24 mouse cellular contexts compared by ENCODE assay signal in genomic region chr4:140862036-140862650, GRCm38 (mm10). TPM values are rescaled to one million over a fixed set of nuclear protein-coding genes. Genes with fewer than 3 reads are reported as not detected.
A peak's percentile ranks its signal among the peaks of the same experiment; 100 is the strongest.
DNase-seq lines count a peak whose midpoint lies in the region; ATAC-seq and TF ChIP-seq lines count a peak whose summit lies in the region.
"Had no signal": no experiment of that assay in that cellular context is flagged by ENCODE, and none has a peak within 500 bp of the region (broad histone marks: within the 10 kb centered on the region; RNA-seq: fewer than 3 reads in every experiment).

No protein-coding gene starts in this region.

- no peak overlapping the region for H3K4me2 ChIP-seq in liver, embryonic 14.5 days (ENCODE audit: low read depth)
- H3K4me2 ChIP-seq: hindbrain, embryonic 15.5 days; limb, embryonic 12.5 days; midbrain, embryonic 15.5 days had no signal

- TF ChIP-seq EP300 in liver, embryonic 14.5 days (IDR thresholded peaks at IDR 0.05; ENCODE audit: low read depth), result no peak

- H3K4me3 ChIP-seq in liver, embryonic 14.5 days (ENCODE audit: insufficient read depth in 1 of 2, low read depth in 2 of 2, low read length in 2 of 2), result no peak overlapping the region
- H3K4me3 ChIP-seq: forebrain, embryonic 10.5 days; hindbrain, embryonic 15.5 days; left cerebral cortex, adult 2 months; limb, embryonic 12.5 days; megakaryocyte, embryonic 14.5 days; midbrain, embryonic 15.5 days had no signal

- no peak for ATAC-seq in liver, embryonic 14.5 days (ENCODE audit: insufficient read depth)
- ATAC-seq: midbrain, embryonic 15.5 days had no signal

- peak; percentile 16 for DNase-seq in ovary, postnatal 36 days (ENCODE audit: low spot score)
- DNase-seq in ovary, adult 18-20 months (ENCODE audit: low spot score), result no peak
- DNase-seq in adrenal gland, adult 2 months, result peak; percentile 72
- peak; percentile 65 to 72 for DNase-seq in adrenal gland, postnatal 36 days
- DNase-seq in liver, embryonic 14.5 days (ENCODE audit: low read depth in 3 of 3, low spot score in 3 of 3), result no peak
- DNase-seq in spleen, adult 12 weeks (ENCODE audit: low spot score), result no peak
- no peak for DNase-seq in spleen, postnatal 14 days (ENCODE audit: low spot score in 2 of 2)
- no peak for DNase-seq in heart, adult 11 months
- DNase-seq: cerebellum, adult 2 months; gastrocnemius, postnatal 25 days; heart, postnatal 10 days; kidney, adult 18-20 months; kidney, postnatal 14 days; lung, postnatal 10 days had no signal

- H3K27me3 ChIP-seq in liver, embryonic 14.5 days (ENCODE audit: control insufficient read depth, insufficient read depth, low read length), result no peaks in the 10 kb centered on the region
- H3K27me3 ChIP-seq: hindbrain, embryonic 15.5 days; midbrain, embryonic 15.5 days had no signal

- WGBS in liver, embryonic 14.5 days (ENCODE audit: insufficient replicate concordance), result 69% methylated on average over 11 of the region's 11 CpGs

- H3K36me3 ChIP-seq in liver, embryonic 14.5 days (replicated peaks; ENCODE audit: control insufficient read depth, insufficient read depth, low read depth), result no peaks in the 10 kb centered on the region
- H3K36me3 ChIP-seq: forebrain, embryonic 10.5 days; hindbrain, embryonic 15.5 days; limb, embryonic 12.5 days; midbrain, embryonic 15.5 days had no signal

- no peaks in the 10 kb centered on the region for H3K9me3 ChIP-seq in liver, embryonic 14.5 days (ENCODE audit: control insufficient read depth, low read length)
- H3K9me3 ChIP-seq: forebrain, embryonic 10.5 days; hindbrain, embryonic 15.5 days; limb, embryonic 12.5 days; midbrain, embryonic 15.5 days had no signal

- TF ChIP-seq CTCF in liver, embryonic 14.5 days (IDR thresholded peaks at IDR 0.05; ENCODE audit: low read depth), result no peak

- peaks cover 39 to 46% of the 10 kb centered on the region in 2 experiments for H3K4me1 ChIP-seq in liver, embryonic 14.5 days (replicated peaks; ENCODE audit: control insufficient read depth in 2 of 2, insufficient read depth in 2 of 2, low read length in 1 of 2)
- H3K4me1 ChIP-seq: hindbrain, embryonic 15.5 days; limb, embryonic 12.5 days; midbrain, embryonic 15.5 days had no signal

- H3K27ac ChIP-seq in liver, embryonic 14.5 days, result peak overlapping the region; percentile 50
- H3K27ac ChIP-seq: forebrain, embryonic 10.5 days; hindbrain, embryonic 15.5 days; left cerebral cortex, adult 2 months; limb, embryonic 12.5 days; midbrain, embryonic 15.5 days had no signal

- H3K9ac ChIP-seq in liver, embryonic 14.5 days (replicated peaks), result 0 out of 2 replicates have a peak overlapping the region, but pooled peaks have one; percentile 28
- H3K9ac ChIP-seq: hindbrain, embryonic 15.5 days; limb, embryonic 12.5 days; midbrain, embryonic 15.5 days had no signal

RNA-seq across cellular contexts. Expression of gene Padi1, which starts 16.6 kb away (rescaled TPM):
- total RNA-seq in adrenal gland, adult 2 months (2021), result not detected
- not detected in 2 replicates for polyA plus RNA-seq in adrenal gland, adult 2 months (2012; rRNA removed)
- not detected for total RNA-seq in adrenal gland, postnatal 36 days (2021)
- polyA plus RNA-seq in liver, embryonic 14.5 days (2012; rRNA removed), result 0.01 and 0.02 TPM in 2 replicates
- 0.06 TPM in 1 of 2 replicates, not detected in the other for polyA plus RNA-seq in liver, embryonic 14.5 days (2014; fragmentation: Nextera tagmentation; extraction: Ambion mirVana)
- total RNA-seq: heart, postnatal 10 days had no signal
- polyA plus RNA-seq: small intestine, adult 2 months had no signal

RNA-seq across cellular contexts. Expression of gene Padi2, which starts 44.0 kb away (rescaled TPM):
- total RNA-seq in adrenal gland, adult 2 months (2021), result 10 to 100 TPM in 1 of 2 experiments, 1 to 10 TPM in 1; 1.7 to 13.8 TPM
- 7.7 and 10.5 TPM in 2 replicates for polyA plus RNA-seq in adrenal gland, adult 2 months (2012; rRNA removed)
- 10 to 100 TPM in 1 of 2 experiments, under 1 TPM in 1; 0.76 to 10.4 TPM for total RNA-seq in adrenal gland, postnatal 36 days (2021)
- 0.87 and 1.0 TPM in 2 replicates for polyA plus RNA-seq in liver, embryonic 14.5 days (2012; rRNA removed)
- polyA plus RNA-seq in liver, embryonic 14.5 days (2014; fragmentation: Nextera tagmentation; extraction: Ambion mirVana), result 1.7 and 1.8 TPM in 2 replicates

RNA-seq across cellular contexts. Expression of gene Padi3, which starts 51.7 kb away (rescaled TPM):
- total RNA-seq in adrenal gland, adult 2 months (2021), result not detected
- polyA plus RNA-seq in adrenal gland, adult 2 months (2012; rRNA removed), result not detected in 2 replicates
- not detected for total RNA-seq in adrenal gland, postnatal 36 days (2021)
- polyA plus RNA-seq in liver, embryonic 14.5 days (2012; rRNA removed), result 0.11 and 0.17 TPM in 2 replicates
- 0.13 and 0.25 TPM in 2 replicates for polyA plus RNA-seq in liver, embryonic 14.5 days (2014; fragmentation: Nextera tagmentation; extraction: Ambion mirVana)
- total RNA-seq: left cerebral cortex, adult 2 months; neutrophil, adult 5-6 weeks had no signal
- polyA plus RNA-seq: cerebellum, adult 2 months; embryonic facial prominence, embryonic 11.5 days; hindbrain, embryonic 15.5 days; midbrain, embryonic 15.5 days; small intestine, adult 2 months; stomach, embryonic 14.5 days had no signal

Comparison
In these comparisons a context has a peak if more than half of its experiments do, and no peak if none do; other contexts are left out.
1. DNase-seq: peak in ovary, postnatal 36 days (single experiment), adrenal gland, adult 2 months (single experiment) and adrenal gland, postnatal 36 days (2 of 2); none in ovary, adult 18-20 months (single experiment), liver, embryonic 14.5 days (0 of 3), spleen, adult 12 weeks (single experiment), spleen, postnatal 14 days (0 of 2) and heart, adult 11 months (single experiment).